Mouse (Mus musculus): ENCODE measurements around the gene Myo18b.

Myo18b gene

DNA sequence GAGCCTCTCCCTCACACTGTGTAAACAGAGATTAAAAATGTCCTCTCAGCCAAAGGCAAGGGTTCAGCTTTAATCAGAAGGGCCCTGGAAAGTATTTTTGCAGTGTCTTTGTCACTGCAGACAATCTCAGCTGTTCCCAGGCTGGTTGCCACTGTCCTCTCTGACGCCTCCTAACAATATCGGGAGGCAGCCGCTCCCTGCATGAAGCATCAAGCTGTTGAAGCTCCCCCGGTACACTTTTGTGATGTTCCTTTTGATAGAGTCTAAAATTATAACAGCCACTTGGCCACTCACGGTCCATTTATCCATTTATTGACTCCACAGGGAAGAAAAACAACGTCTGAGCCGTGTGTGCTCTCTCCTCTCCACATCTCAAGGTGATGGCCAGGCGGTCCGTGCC lies 153.0 kb downstream of the Myo18b start:
- DNase-seq, result no peak

DNA sequence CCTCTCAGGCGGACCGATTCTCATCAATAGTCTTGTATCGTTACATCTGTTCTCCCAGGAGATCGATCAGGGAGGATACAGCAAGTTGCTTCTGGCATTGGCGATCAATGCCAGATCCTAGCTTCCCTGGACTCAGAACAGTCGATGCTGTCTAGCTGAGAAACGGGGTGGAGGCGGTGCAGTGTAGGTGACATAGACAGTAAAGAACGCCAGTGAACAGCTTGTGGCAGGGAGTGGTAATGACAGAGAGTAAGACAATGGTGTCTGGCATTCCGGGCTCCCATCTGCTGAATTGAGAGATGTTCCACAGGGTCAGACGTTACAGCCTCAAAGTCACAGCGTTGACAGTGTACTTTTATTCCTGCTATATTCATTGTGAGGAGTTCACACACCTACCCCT lies 155.5 kb downstream of the Myo18b start:
- no peak for DNase-seq

DNA sequence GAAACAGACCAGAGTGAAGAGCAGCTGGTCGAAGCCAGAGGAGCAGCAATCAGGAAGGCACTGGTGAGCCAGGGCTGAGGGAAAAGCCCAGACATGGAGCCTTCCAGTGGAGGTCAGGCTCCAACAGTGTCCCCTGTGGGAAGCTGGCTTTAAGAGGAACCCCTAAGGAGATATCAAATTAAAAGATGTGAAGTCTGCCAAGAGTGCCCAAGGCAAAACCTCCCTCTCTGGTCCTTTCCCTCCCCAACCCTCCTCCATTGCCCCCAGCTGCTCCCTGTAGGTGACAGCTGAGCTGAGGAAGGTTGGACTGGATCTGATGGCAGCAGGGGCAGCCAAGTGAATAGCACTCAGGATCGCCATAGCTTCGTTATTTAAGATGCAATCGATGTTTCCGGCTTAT lies 161.1 kb downstream of the Myo18b start:
- DNase-seq, result no peak

DNA sequence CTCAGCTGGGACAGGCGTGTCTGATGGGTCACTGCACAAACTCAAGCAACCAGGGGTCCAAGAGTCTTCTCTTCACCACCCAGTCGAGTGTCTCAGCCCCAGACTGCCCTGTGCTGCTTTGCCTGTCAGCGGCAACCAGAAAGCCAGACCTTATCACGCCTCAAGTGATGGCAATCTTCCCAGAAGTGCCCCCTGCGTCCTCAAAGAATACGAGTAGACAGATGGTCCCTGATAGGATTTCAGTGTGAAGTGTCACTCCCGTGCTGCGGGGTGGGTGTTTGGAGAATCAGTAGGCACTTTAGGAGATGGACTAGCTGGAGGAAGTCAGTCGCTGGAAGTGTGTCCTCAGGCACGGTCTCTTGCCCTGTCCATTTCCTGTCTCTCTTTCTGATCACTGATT lies 165.6 kb downstream of the Myo18b start:
- DNase-seq, result no peak

DNA sequence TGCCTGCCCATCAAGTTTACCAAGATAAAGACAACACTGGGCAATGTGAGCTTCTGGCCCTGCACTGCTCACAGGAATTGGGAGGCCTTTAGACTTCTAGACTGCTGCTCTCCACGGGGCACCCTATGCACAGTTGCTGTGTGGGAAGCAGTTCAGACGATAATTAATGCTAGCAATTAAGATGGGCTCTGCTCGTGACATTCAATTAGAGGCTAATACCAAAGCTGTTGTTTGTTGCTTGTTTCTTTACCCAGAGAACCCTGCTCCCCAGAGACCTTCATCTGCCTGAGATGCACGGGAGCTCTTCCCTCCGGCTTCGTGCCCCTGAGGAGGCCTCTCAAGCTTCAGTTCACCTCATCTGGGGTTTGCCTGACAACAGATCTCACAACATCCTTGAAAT lies 167.7 kb downstream of the Myo18b start:
- DNase-seq, result no peak

DNA sequence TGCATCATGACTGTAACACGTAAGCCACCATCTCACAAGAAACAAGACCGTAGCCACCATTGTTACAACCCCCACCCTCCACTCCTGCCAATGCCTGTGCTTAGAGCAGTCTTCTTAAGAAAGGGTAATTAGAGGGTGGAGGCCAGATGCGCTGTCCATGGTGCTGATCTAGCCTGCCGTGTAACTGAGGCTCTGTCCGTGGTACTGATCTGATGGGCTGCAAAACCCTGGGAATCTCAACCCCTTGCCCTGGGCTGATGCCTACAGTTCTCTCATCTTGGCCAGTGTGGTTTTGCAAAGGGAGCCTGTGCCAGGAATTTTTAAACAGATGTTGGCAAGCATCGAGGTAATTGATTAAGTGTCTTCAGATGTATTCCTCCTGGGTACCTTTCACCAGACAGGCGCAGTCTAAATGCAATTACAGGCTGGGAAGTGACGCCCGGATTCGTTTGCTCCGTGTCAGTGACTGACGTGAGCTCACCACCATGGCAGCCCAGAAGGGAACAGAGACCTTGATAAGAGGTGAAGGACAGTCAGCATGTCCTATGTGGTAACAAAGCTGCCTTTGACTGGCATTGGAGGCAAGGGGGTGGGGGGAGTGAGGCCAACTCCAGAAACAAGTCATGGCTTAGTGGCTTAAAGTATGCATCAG lies 177.4 kb downstream of the Myo18b start:
- peak; percentile 81 for DNase-seq

DNA sequence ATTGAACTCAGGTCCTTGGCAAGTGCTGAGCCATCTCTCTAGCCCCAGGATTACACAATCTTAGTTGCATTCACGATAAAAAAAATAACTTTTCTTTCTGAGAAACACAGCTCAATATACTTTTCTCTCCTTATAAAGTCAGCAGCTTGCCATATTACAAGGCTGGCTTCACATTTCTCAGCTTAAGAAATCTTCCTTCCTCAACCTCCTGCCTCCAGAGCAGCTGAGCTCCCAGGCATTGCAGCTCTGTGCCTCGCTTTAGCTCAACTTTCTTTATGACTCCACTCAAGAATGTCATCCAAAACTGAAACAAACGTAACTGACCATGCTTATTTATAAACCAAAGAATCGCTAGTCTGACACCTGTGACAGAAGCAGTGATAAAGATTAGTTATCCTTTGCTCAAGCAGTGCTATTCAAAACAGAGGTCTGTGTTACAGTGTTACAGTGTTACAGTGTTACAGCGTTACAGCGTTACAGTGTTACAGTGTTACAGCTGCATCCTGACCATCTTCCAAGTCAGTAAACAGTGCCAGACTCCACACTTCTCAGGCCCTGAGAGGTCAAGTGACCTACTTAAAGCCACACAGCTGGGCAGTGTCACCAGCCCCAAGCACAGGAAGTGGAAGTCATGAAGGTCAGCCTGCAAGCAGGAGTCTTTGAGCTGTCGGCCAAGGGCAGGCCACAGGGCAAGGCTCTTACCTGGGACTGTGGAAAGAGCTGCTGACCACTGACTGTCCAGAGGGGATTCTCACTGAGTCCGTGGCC lies 181.3 kb downstream of the Myo18b start:
- DNase-seq, result no peak

DNA sequence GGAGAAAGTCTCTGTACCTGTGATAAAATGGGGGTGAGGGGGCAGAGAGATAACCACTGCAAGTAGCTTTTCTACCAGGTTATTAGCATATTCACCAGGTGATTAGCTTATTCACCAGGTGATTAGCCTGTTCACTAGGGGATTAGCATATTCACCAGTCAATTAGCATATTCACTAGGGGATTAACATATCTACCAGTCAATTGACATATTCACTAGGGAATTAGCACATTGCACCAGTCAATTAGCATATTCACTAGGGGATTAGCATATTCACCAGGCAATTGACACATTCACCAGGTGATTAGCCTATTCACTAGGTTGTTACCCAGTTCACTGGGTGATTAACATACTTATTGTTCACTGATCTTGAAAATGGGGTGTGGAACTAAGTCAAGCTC lies 186.3 kb downstream of the Myo18b start:
- DNase-seq, result no peak

DNA sequence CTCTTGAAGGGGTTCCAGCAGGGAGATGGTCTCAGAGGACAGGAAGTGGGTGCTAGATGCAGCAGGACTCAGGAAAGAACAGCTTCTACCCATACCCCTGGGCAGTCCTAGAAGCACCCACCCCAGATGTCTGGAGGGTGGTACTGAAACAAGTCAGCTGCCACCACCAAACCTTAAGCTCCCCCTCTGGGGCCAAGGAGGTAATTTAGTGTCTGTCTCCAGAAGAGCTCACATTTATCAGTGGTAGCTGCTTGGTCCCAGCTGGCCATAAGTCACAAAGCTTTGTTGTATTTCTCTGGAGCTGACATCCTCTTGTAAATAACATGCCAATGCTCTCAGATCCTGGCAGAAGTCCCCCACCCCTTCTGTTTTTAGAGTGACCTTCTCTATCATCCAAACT lies 187.7 kb downstream of the Myo18b start:
- DNase-seq, result no peak

DNA sequence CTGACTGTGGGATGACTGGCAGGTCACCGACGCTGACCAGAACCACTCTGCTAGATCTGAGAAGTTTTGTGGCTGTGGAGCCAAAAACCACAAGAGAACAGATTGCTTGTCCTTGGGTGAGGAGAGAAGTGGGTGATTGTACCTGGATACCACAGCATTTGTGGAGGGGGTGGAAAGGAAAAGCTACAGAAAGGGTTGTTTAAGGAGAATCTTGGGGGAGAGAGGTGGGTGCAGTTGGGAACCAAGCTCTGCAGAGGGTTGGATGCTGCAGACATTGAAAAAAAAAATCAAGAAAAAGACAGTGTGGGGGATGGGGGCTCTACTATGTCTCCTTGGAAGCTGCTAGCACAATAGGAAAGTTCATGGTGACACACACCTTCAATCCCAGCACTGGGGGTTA lies 188.7 kb downstream of the Myo18b start:
- DNase-seq, result no peak

DNA sequence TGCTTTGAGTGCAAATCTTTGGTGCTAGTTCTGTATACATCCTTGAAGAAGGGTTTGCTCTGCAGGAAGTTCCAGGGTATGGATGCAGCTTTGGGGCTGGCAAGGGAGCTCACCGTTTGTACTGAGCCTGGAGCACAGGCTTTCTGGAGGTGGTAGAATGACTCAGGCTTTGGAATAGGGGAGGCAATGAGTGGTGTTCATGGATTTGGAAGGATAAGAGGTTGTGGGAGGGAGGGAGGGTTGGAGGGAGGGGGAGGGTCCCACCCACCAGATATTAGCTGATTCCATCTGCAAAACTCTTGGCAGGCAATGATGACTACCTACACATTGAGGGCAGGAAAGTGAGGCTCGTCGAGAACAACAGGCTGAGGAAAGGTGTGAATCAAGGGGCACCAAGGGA lies 195.4 kb downstream of the Myo18b start:
- no peak for DNase-seq

DNA sequence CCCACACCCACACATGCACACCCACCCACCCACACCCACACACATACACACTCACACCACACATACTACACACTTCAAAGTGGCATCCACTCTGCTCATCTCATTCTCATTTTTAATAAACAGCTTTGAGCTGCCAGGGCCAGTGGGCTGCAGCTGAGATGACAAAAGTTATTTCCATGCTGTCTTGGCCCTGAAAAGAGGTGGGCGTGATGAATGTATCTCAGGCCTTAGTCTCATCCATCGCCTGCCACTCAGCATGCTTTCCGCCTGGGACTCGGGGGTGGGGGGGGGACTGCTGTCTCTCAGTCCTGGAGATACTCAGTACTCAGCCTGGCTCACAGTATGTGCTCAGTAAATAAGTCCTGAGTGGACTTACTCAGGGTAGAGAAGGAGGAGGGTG lies 199.5 kb downstream of the Myo18b start:
- no peak for DNase-seq

DNA sequence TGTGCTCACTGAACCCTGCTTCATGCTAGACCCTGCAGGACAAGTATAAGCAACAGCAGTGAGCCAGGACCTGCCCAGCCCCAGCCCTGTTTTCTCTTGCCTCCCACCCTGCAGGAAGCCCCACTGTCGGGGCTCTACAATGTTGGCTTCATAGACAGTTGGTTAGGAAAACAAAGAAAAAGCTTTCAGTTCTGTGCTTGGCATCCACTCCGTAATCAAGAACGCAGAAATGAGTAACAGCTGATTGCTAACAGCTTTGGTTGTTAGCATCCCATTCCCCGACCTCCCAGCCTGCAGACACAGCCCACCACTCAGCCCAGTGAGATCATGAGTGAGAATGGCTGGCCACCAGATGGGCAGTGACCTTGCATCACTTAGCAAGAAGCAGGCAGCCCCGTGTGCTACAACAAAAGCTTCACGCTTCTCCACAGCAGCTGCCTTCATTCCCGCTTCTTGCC lies 200.9 kb downstream of the Myo18b start:
- no peak for DNase-seq

DNA sequence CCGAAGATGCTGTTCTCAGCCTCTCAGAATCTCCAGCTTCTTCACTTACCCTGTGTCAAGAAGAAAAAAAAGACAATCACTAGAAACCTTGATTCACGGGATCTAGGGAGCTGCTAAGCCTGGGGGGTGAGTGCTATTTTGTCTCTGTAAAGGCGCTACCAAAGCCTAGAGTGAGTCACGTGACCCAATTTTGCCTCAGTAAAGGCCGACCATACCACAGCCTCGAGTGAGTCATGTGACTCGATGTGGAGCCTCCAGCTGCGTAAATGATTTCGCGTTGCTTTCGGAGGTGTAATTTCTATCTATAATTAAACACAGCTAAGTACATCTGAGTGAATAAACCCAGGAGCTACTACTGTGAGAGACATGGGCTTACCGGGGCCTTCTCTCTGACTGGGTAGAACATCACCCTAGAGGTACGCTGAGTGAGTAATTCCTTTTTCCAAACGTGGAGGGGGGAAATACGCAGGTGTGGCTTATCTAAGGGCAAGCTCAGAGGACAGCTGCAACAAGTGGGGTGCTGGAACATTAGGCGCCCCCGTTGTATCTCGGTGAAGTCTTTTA lies 202.8 kb downstream of the Myo18b start:
- no peak for DNase-seq

DNA sequence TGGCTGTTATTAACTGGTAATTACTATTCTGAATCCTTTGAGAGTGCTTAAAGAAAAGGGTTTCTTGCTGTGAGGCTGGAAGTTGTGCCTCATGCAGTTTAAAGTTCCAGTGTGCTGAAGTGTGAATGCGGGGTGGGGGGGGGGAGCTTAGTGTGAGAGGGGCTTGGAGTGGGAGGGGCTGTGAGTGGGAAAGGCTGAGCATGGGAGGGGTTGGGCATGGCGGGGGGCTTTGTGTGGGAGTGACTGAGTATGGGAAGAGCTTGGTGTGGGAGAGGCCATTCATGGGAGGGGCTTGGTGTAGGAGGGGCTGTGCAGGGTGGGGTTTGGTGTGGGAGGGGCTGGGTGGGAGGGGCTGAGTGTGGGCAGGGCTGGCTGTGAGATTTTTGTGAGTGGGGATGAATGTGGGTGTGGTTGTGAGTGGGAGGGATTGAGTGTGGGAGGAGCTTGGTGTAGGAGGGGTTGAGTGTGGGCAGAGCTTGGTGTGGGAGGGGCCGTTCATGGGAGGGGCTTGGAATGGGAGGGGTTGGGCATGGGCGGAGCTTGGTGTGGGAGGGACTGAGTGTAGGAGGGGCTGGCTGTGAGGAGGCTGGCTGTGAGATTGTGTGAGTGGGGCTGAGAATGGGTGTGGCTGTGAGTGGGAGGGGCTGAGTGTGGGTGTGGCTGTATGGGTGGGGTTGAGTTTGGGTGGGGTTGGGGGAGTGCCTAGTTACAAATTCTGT lies 208.9 kb downstream of the Myo18b start:
- no peak for DNase-seq

DNA sequence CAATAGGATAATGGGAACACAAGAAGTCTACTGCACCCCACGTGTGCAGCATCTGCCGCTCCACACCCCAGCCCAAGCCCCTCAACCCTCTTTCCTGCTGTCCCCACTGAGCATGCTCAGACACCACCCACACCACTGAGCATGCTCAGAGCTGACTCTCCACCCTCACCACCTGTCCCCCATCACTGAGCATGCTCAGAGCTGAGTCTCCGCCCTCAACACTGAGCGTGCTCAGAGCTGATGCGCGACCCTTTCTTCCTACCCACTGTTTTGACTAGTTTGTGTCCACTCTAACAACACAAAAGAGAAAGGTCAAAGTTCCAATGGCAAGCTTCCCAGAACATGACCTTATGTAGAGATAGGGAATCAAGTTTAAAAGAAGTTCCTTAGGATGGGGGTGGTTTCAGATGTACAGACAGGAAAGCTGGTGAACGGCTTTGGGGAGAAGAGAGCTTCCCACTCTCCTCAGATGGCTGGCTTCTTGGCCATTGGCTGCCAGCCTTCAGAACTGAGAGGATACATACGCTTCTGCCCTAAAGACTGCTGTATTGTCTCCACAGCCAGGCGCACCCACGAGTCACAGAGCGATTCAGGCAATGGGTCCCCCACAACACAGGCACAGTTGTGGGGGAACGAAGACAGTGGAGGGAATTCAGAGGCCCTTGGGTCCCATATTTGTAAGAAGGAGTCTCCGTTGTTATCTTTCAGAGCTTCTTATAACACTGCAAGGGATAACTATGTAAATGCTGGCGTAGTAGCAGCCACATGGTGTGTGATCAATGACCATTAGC lies 209.7 kb downstream of the Myo18b start:
- no peak for DNase-seq

DNA sequence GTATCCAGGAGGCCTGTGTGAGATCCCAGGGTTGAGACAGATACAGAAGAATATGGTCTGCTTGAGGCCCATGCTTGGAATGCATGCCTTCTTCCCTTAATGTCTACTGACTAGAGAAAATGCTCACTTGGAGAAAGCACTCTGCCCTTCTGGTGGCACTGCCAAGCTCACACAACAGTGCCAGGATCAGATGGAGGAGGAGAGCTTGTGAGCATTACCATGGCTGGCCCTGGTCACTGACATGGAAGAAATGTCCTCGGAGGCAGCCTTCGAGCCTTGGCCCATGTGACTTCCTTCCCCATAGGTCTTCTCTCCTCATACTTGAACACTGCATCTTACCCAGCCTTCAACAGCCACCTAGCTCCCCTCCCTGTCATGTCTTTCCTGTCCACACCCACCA lies 216.9 kb downstream of the Myo18b start:
- DNase-seq, result no peak

DNA sequence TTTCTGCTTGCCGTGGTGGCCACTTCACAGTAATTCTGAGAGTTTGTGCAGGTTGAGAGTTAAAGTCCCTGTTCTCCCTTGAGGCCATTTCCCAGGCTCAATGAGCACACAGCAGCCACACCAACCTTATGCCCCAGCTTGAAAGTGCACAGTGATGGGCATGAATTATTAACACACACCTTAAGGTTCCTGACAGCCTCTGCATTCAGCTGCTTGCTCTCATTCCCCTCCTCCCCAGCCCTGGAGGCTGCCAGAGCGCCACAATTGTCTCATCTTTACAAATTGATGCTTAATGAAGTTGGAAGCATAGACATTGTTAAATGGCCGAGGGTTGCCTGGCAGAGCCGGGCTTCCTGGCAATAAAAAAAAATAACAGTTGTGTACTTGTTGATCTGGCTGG lies 218.0 kb downstream of the Myo18b start:
- no peak for DNase-seq

DNA sequence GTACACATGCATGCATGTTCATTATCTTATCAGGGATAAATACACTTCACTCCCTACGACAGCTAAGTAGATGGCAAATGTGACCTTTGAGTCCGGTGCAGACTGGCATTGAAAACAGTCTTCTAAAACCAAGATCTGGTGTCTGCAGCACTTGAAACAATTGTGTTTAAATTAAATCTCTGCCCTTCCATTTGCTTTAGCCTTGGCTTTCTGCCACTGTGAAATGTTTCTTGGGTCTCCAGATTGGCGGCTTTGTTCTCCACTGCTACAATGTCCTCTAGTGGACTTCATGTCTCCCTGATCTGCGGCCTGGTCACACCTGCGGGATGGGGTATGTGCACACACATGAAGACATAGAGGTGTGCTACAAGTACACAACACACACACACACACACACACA lies 221.4 kb downstream of the Myo18b start:
- no peak for DNase-seq

DNA sequence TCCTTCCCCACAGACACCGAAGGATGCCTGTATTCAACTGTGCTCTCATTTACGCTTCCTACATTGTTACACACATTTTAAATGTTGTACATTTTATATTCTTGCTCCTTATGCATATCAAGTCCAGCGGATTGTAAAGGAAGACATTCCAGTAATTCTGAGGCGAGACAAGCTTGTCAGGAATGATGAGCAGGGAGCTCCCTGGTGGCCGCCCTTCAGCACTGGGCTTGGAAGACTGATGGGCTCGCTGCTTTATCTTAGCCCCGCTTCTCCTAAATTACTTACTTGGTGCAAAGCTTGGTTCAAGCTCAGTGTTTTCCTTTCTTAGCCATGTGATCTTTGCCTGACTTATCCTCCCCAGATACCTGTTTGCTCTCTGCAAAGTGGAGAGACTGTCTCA lies 223.7 kb downstream of the Myo18b start:
- no peak for DNase-seq

DNA sequence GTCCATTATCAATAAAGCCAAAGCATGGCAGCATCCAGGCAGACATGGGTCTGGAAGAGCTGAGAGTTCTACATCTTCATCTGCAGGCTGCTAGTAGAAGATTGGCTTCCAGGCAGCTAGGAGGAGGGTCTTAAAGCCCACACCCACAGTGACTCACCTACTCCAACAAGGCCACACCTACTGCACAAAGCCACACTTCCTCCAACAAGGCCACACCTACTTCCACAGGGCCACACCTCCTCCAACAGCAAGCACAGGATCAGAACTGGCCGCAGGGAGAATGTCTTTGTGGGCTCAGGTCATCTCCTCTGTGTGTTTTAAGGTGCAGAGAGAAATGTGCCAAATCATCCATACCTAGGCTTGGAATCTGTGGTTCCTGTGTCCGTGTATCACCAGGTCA lies 224.2 kb downstream of the Myo18b start:
- DNase-seq, result no peak

DNA sequence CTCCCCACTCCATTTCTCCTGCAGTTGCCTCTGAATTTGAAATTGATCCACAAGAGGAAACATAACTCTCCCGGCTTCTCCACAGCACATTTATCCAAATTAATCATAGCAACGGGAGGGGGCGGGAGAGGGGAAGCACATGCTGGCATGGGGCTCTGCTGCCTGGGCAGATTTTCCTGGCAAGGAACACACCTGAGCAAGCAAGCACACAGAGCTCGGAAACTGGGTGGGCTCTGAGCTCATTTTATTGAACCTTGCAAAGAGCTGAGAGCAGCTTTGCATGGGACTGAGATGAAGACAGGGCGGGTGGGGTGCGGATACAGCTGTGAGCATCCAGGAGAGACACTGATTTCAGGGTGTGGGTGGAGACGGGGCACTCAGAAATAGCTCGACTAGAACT lies 229.0 kb downstream of the Myo18b start:
- DNase-seq, result no peak

DNA sequence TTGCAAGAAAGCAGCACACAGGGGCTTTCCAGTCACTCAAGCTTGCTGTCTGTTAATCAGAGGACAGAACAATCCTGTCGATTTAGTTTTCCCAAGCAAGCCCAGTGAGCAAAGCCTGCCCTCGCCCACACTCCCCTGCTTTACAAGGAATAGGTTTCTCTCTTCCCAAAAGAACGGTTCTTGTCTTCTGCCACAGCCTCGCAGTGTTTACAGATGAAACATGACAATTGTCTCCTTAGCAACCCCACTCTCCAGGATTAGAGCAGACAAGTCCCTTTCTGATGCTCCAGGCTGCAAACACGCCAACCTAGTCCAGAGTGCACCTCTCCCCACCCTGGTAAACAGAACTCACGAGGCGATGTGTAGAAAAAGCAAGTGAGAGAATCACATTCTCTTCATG lies 230.5 kb downstream of the Myo18b start:
- DNase-seq, result no peak

Measured in thymus, postnatal 4 days (tissue).